Mouse (Mus musculus) midbrain, embryonic 11.5 days (tissue): ENCODE data around the gene Myl10. TPM values are rescaled to one million over a fixed set of nuclear protein-coding genes. Genes with fewer than 3 reads are reported as not detected.

Source experiments
- ATAC-seq: fragments of 200-750 bp; cut with Nextera tagmentation; 2 replicates; pipeline ENCODE4 v1.8.0; 2017; ENCODE audit warnings: moderate TSS enrichment, moderate library complexity; ENCODE audit not compliant: low FRiP score
- DNase-seq: peaks from one replicate; pipeline ENCODE4 v3.0.0; 2015; ENCODE audit warnings: low spot score; ENCODE audit errors: missing footprints
- H3K27ac ChIP-seq: fragments of 300-500 bp; sonication (generic); 2 replicates; pipeline ENCODE4 v1.5.1; 2014; ENCODE audit warnings: low read depth, low read length
- H3K27me3 ChIP-seq: fragments of 300-500 bp; sonication (generic); 2 replicates; pipeline ENCODE4 v1.6.1; 2014; ENCODE audit warnings: mild to moderate bottlenecking, low read length, moderate library complexity, mixed read lengths; ENCODE audit not compliant: control insufficient read depth, insufficient read depth
- H3K36me3 ChIP-seq: fragments of 300-500 bp; sonication (generic); 2 replicates; pipeline ENCODE4 v1.6.1; 2014; ENCODE audit warnings: mild to moderate bottlenecking, low read length, moderate library complexity, mixed read lengths; ENCODE audit not compliant: control insufficient read depth, insufficient read depth
- H3K4me1 ChIP-seq: fragments of 300-500 bp; sonication (generic); 2 replicates; pipeline ENCODE4 v1.6.1; 2014; ENCODE audit warnings: low read length; ENCODE audit not compliant: control insufficient read depth, insufficient read depth
- H3K4me2 ChIP-seq: fragments of 300-500 bp; sonication (generic); 2 replicates; pipeline ENCODE4 v1.6.1; 2014; ENCODE audit warnings: mild to moderate bottlenecking, moderate library complexity
- H3K4me3 ChIP-seq: fragments of 300-500 bp; sonication (generic); 2 replicates; pipeline ENCODE4 v1.5.1; 2014; ENCODE audit warnings: low read depth, low read length
- H3K9ac ChIP-seq: fragments of 300-500 bp; sonication (generic); 2 replicates; pipeline ENCODE4 v1.6.1; 2014; ENCODE audit warnings: low read length
- H3K9me3 ChIP-seq: fragments of 300-500 bp; sonication (generic); 2 replicates; pipeline ENCODE4 v1.6.1; 2016; ENCODE audit warnings: low read length; ENCODE audit not compliant: control insufficient read depth
- WGBS: fragments of 180-500 bp; shearing (Covaris S2); extraction: QIAGEN DNeasy Blood & Tissue Kit; methylation state at CpG from one replicate; pipeline ENCODE4 v1.1.7; 2014; 5-methylcytosine and 5-hydroxymethylcytosine counted together
- polyA plus RNA-seq: library from polyadenylated mRNA; unstranded; fragments of >200 nt; fragmentation: Nextera tagmentation; extraction: Ambion mirVana; gene quantifications from 2 replicates; pipeline ENCODE4 v1.2.1, GENCODE M21; 2014

Gene Myl10
- polyA plus RNA-seq, 1 experiment from 2014 or later, result not detected

GRCm38 (mm10) chr5:136664497-136664896 lies 28.4 kb upstream of the Myl10 start:
- H3K36me3 ChIP-seq, result no peaks in the 10 kb centered on the region
- H3K27me3 ChIP-seq, result no peaks in the 10 kb centered on the region
- 6% methylated on average over 9 of the region's 9 CpGs for WGBS
- no peak overlapping the region for H3K4me2 ChIP-seq
- no peak overlapping the region for H3K27ac ChIP-seq
- H3K9ac ChIP-seq, result no peak overlapping the region
- H3K4me1 ChIP-seq, result no peaks in the 10 kb centered on the region
- ATAC-seq, result no peak
- no peak overlapping the region for H3K4me3 ChIP-seq
- DNase-seq, result peak; percentile 96
- no peaks in the 10 kb centered on the region for H3K9me3 ChIP-seq

- ATAC-seq (no peak), DNase-seq (no peak)
- Histone ChIP-seq H3K4me3 (no peak overlapping the region), H3K9me3 (no peaks in the 10 kb centered on the region), H3K4me2 (no peak overlapping the region), H3K27me3 (no peaks in the 10 kb centered on the region), H3K36me3 (no peaks in the 10 kb centered on the region), H3K27ac (no peak overlapping the region), H3K9ac (no peak overlapping the region), H3K4me1 (no peaks in the 10 kb centered on the region)
- 91% methylated on average over 18 of the region's 18 CpGs for WGBS
Observed at GRCm38 (mm10) chr5:136676315-136677030, 16.5 kb upstream of the Myl10 start.

- Histone ChIP-seq H3K4me1 (no peaks in the 10 kb centered on the region), H3K36me3 (no peaks in the 10 kb centered on the region), H3K27ac (no peak overlapping the region), H3K4me2 (no peak overlapping the region), H3K4me3 (no peak overlapping the region), H3K9me3 (no peaks in the 10 kb centered on the region), H3K27me3 (no peaks in the 10 kb centered on the region), H3K9ac (no peak overlapping the region)
- ATAC-seq, result no peak
- no peak for DNase-seq
- 73% methylated on average over 6 of the region's 6 CpGs for WGBS
Observed at GRCm38 (mm10) chr5:136678840-136679348, 14.1 kb upstream of the Myl10 start.

- WGBS, result 89% methylated on average over 4 of the region's 4 CpGs
- Histone ChIP-seq H3K27ac (no peak overlapping the region), H3K4me2 (no peak overlapping the region), H3K27me3 (no peaks in the 10 kb centered on the region), H3K9me3 (no peaks in the 10 kb centered on the region), H3K9ac (no peak overlapping the region), H3K4me1 (no peaks in the 10 kb centered on the region), H3K36me3 (no peaks in the 10 kb centered on the region), H3K4me3 (no peak overlapping the region)
- DNase-seq (no peak), ATAC-seq (no peak)
Observed at GRCm38 (mm10) chr5:136686349-136686748, 6.6 kb upstream of the Myl10 start.

- Histone ChIP-seq H3K4me3 (no peak overlapping the region), H3K36me3 (no peaks in the 10 kb centered on the region), H3K4me2 (no peak overlapping the region), H3K27me3 (no peaks in the 10 kb centered on the region), H3K9me3 (no peaks in the 10 kb centered on the region), H3K4me1 (no peaks in the 10 kb centered on the region), H3K9ac (no peak overlapping the region), H3K27ac (no peak overlapping the region)
- no peak for ATAC-seq
- DNase-seq, result no peak
- WGBS, result 78% methylated on average over 7 of the region's 7 CpGs
Observed at GRCm38 (mm10) chr5:136687561-136687960, 5.4 kb upstream of the Myl10 start.

GRCm38 (mm10) chr5:136688841-136689240 lies 4.1 kb upstream of the Myl10 start:
- 79% methylated on average over 6 of the region's 6 CpGs for WGBS
- H3K4me2 ChIP-seq, result no peak overlapping the region

GRCm38 (mm10) chr5:136691170-136691569 lies 1.8 kb upstream of the Myl10 start:
- Histone ChIP-seq H3K9me3 (no peaks in the 10 kb centered on the region), H3K27me3 (no peaks in the 10 kb centered on the region), H3K4me2 (no peak overlapping the region), H3K4me3 (no peak overlapping the region), H3K27ac (no peak overlapping the region), H3K36me3 (no peaks in the 10 kb centered on the region), H3K9ac (no peak overlapping the region), H3K4me1 (no peaks in the 10 kb centered on the region)
- ATAC-seq, result no peak
- WGBS, result 67% methylated on average over 3 of the region's 3 CpGs
- no peak for DNase-seq

More at GRCm38 (mm10) chr5:136688841-136689240, 4.1 kb upstream of the Myl10 start:
- no peaks in the 10 kb centered on the region for H3K9me3 ChIP-seq
- no peak overlapping the region for H3K27ac ChIP-seq
- H3K4me1 ChIP-seq, result no peaks in the 10 kb centered on the region
- ATAC-seq (no peak), DNase-seq (no peak)
- no peak overlapping the region for H3K4me3 ChIP-seq
- H3K9ac ChIP-seq, result no peak overlapping the region
- H3K36me3 ChIP-seq, result no peaks in the 10 kb centered on the region
- no peaks in the 10 kb centered on the region for H3K27me3 ChIP-seq

GRCm38 (mm10) chr5:136693418-136693817 lies 472 bp downstream of the Myl10 start:
- no peaks in the 10 kb centered on the region for H3K36me3 ChIP-seq
- no peak overlapping the region for H3K4me2 ChIP-seq
- H3K4me3 ChIP-seq, result no peak overlapping the region
- DNase-seq, result no peak
- no peak for ATAC-seq
- H3K9me3 ChIP-seq, result no peaks in the 10 kb centered on the region
- no peak overlapping the region for H3K9ac ChIP-seq
- H3K27ac ChIP-seq, result no peak overlapping the region
- H3K27me3 ChIP-seq, result no peaks in the 10 kb centered on the region
- no peaks in the 10 kb centered on the region for H3K4me1 ChIP-seq
- WGBS, result 86% methylated on average over 7 of the region's 7 CpGs

GRCm38 (mm10) chr5:136694976-136695375 lies 2.0 kb downstream of the Myl10 start:
- Histone ChIP-seq H3K27ac (no peak overlapping the region), H3K4me3 (no peak overlapping the region), H3K27me3 (no peaks in the 10 kb centered on the region), H3K4me2 (no peak overlapping the region), H3K36me3 (no peaks in the 10 kb centered on the region), H3K9me3 (no peaks in the 10 kb centered on the region), H3K4me1 (no peaks in the 10 kb centered on the region), H3K9ac (no peak overlapping the region)
- DNase-seq (no peak), ATAC-seq (no peak)
- 79% methylated on average over 6 of the region's 6 CpGs for WGBS
